Mouse (Mus musculus) liver, embryonic 14.5 days (tissue): ENCODE data around the gene Bcas1. TPM values are rescaled to one million over a fixed set of nuclear protein-coding genes. Genes with fewer than 3 reads are reported as not detected.

Experiments
- ATAC-seq: fragments of 200-750 bp; cut with Nextera tagmentation; 2 replicates; pipeline ENCODE4 v1.8.0; 2017; ENCODE audit warnings: moderate number of reproducible peaks, mild to moderate bottlenecking, moderate library complexity; ENCODE audit not compliant: insufficient read depth
- DNase-seq, 3 experiments: peaks; one replicate each; pipeline ENCODE4 v3.0.0-alpha.2; 2012 to 2013; ENCODE audit warnings: low read depth in 3 of 3, low spot score in 3 of 3
- H3K27ac ChIP-seq: fragments of 300-500 bp; sonication (generic); 2 replicates; pipeline ENCODE4 v1.5.1; 2014; ENCODE audit warnings: moderate library complexity, mild to moderate bottlenecking, control low read depth, inconsistent platforms
- H3K27me3 ChIP-seq: fragments of 300-500 bp; sonication (generic); 2 replicates; pipeline ENCODE4 v1.6.1; 2014; ENCODE audit warnings: mild to moderate bottlenecking, low read length, moderate library complexity; ENCODE audit not compliant: control insufficient read depth, insufficient read depth
- H3K36me3 ChIP-seq: fragments of 300-500 bp; sonication (generic); replicated peaks from 2 replicates; pipeline ENCODE4 v1.6.1; 2014; ENCODE audit warnings: low read depth; ENCODE audit not compliant: control insufficient read depth, insufficient read depth
- H3K4me1 ChIP-seq, 2 experiments: fragments of 200-500 bp in 1 of 2; fragments of 300-500 bp in 1 of 2; sonication (generic) in 1 of 2; replicated peaks; 2 replicates each; pipeline ENCODE4 v1.6.1; 2012 to 2014; ENCODE audit warnings: antibody characterized with exemption in 1 of 2, inconsistent platforms in 1 of 2, low read length in 1 of 2; ENCODE audit not compliant: control insufficient read depth in 2 of 2, insufficient read depth in 2 of 2
- H3K4me2 ChIP-seq: fragments of 300-500 bp; sonication (generic); 2 replicates; pipeline ENCODE4 v1.6.1; 2014; ENCODE audit warnings: low read depth, mild to moderate bottlenecking, control low read depth, moderate library complexity
- H3K4me3 ChIP-seq, 2 experiments: fragments of 200-500 bp in 1 of 2; fragments of 300-500 bp in 1 of 2; sonication (generic) in 1 of 2; 2 replicates each; pipeline ENCODE4 v1.5.1; 2012 to 2014; ENCODE audit warnings: low read depth in 2 of 2, low read length in 2 of 2, mild to moderate bottlenecking in 2 of 2, control low read depth in 1 of 2, inconsistent platforms in 1 of 2, moderate library complexity in 1 of 2; ENCODE audit not compliant: insufficient read depth in 1 of 2
- H3K9ac ChIP-seq: fragments of 300-500 bp; sonication (generic); replicated peaks from 2 replicates; pipeline ENCODE4 v1.6.1; 2014; ENCODE audit warnings: mild to moderate bottlenecking, control low read depth, moderate library complexity
- H3K9me3 ChIP-seq: fragments of 300-500 bp; sonication (generic); 2 replicates; pipeline ENCODE4 v1.6.1; 2016; ENCODE audit warnings: low read length, mixed read lengths; ENCODE audit not compliant: control insufficient read depth
- CTCF ChIP-seq: IDR thresholded peaks from 2 replicates; pipeline ENCODE4 v1.5.1; 2016; ENCODE audit warnings: antibody characterized with exemption, low read depth, control low read depth
- EP300 ChIP-seq: IDR thresholded peaks from 2 replicates; pipeline ENCODE4 v1.6.1; 2016; ENCODE audit warnings: antibody characterized with exemption, low read depth
- WGBS: fragments of 180-500 bp; shearing (Covaris S2); extraction: QIAGEN DNeasy Blood & Tissue Kit; methylation state at CpG from one replicate; pipeline ENCODE4 v1.1.7; 2014; ENCODE audit not compliant: insufficient replicate concordance; 5-methylcytosine and 5-hydroxymethylcytosine counted together
- polyA plus RNA-seq, 2 experiments: library from polyadenylated mRNA; depleted of rRNA in 1 of 2; stranded (reverse) in 1 of 2; unstranded in 1 of 2; fragments of >200 nt; fragmentation: Nextera tagmentation in 1 of 2; extraction: Ambion mirVana in 1 of 2; gene quantifications; 2 replicates each; pipeline versions ENCODE4 v1.2.1 to v1.2.3; 2012 to 2014

The Bcas1 gene
- polyA plus RNA-seq, 2 experiments: 3.9 to 5.7 TPM

DNA sequence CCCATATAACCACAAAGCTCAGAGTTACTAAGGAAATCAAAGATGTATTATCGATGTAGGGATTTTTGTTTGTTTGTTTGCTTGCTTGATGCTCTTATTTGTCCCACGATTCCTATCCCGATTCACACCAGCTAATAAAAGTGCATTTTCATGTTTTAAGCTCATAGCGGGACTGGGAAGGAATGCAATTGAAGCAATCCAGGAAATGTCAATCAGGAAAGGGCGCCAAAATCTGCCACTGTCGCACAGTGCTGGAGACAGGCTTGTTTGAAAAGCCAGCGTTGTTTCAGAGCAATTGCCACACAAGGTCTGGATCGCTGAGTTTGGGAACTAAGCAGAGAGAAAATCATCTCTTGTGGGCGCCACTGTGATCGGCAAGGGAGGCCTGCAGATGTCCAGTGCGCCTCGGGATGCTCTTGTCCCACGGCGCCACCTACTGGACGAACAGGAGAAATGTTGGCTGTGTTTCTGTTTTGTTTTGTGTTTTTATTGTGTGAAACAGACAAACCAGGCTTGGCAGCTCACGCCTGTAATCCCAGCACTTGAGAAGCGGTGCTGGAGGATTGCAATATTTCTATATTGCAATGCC lies 26.3 kb downstream of the Bcas1 start:
- Histone ChIP-seq H3K27ac (no peak overlapping the region), H3K4me2 (peak overlapping the region; percentile 51), H3K36me3 (no peaks in the 10 kb centered on the region), H3K9ac (no peak overlapping the region), H3K27me3 (no peaks in the 10 kb centered on the region), H3K9me3 (no peaks in the 10 kb centered on the region), H3K4me1 (peaks cover 0 to 3% of the 10 kb centered on the region in 2 experiments; a peak in 2 of 4 replicates), H3K4me3 (no peak overlapping the region)
- no peak for ATAC-seq
- TF ChIP-seq EP300 (no peak), CTCF (peak; percentile 92)
- WGBS: 1% methylated on average over 17 of the region's 17 CpGs
- peak; percentile 4 to 20 (median 11) for DNase-seq

- H3K27ac ChIP-seq: no peak overlapping the region
- WGBS: 5% methylated on average over 10 of the region's 10 CpGs
- H3K9ac ChIP-seq: no peak overlapping the region
- no peak for DNase-seq
- no peaks in the 10 kb centered on the region for H3K9me3 ChIP-seq
- peaks cover 0 to 3% of the 10 kb centered on the region in 2 experiments; a peak in 2 of 4 replicates for H3K4me1 ChIP-seq
- peak overlapping the region; percentile 51; the same call in 1 of the 2 replicates for H3K4me2 ChIP-seq
- no peak for ATAC-seq
- no peaks in the 10 kb centered on the region for H3K36me3 ChIP-seq
- no peak for TF ChIP-seq CTCF
- TF ChIP-seq EP300: no peak
- H3K4me3 ChIP-seq: no peak overlapping the region
- no peaks in the 10 kb centered on the region for H3K27me3 ChIP-seq
Observed at GRCm38 (mm10) chr2:170400666-170401065, 27.0 kb downstream of the Bcas1 start.

GRCm38 (mm10) chr2:170391994-170392393 lies 35.7 kb downstream of the Bcas1 start:
- no peak overlapping the region for H3K4me2 ChIP-seq
- 60% methylated on average over 1 of the region's 1 CpGs for WGBS
- H3K36me3 ChIP-seq: no peaks in the 10 kb centered on the region
- TF ChIP-seq EP300: no peak
- TF ChIP-seq CTCF: no peak
- peaks cover 0 to 2% of the 10 kb centered on the region in 2 experiments; a peak in 2 of 4 replicates for H3K4me1 ChIP-seq
- ATAC-seq (no peak), DNase-seq (peak in 2 of 3 experiments; percentile 6 to 11)
- H3K27ac ChIP-seq: no peak overlapping the region
- H3K9ac ChIP-seq: no peak overlapping the region
- no peaks in the 10 kb centered on the region for H3K27me3 ChIP-seq
- no peaks in the 10 kb centered on the region for H3K9me3 ChIP-seq
- H3K4me3 ChIP-seq: no peak overlapping the region

GRCm38 (mm10) chr2:170388320-170388719 lies 39.3 kb downstream of the Bcas1 start:
- 40% methylated on average over 5 of the region's 5 CpGs for WGBS

DNA sequence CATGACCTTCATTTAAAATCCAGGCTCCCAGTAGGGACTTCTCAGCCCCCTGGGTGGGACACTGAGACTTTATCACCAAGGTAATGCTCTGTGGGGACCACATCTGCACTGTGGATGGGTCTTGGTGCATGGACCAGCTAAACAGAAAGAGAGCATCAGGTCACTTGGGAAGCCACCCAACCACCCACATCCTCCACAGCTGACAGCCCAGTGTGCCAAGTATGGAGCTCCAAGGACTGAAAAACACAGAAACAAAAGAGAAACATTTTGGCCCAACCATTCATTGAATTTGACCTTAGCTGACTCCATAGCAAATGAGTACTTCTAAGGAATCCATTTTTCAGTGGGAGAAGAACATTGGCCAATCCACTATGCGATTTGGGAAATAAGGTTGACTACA lies 42.1 kb downstream of the Bcas1 start:
- 68% methylated on average over 1 of the region's 1 CpGs for WGBS
- H3K27me3 ChIP-seq: no peaks in the 10 kb centered on the region
- H3K4me1 ChIP-seq: no peaks in the 10 kb centered on the region; a peak in 1 of 4 replicates
- no peak overlapping the region for H3K4me2 ChIP-seq
- no peak overlapping the region for H3K4me3 ChIP-seq
- no peak for DNase-seq
- ATAC-seq: no peak
- H3K9me3 ChIP-seq: no peaks in the 10 kb centered on the region; the same call in 1 of the 2 replicates
- no peak overlapping the region for H3K9ac ChIP-seq
- no peak overlapping the region for H3K27ac ChIP-seq
- TF ChIP-seq EP300 (no peak), CTCF (no peak)
- no peaks in the 10 kb centered on the region for H3K36me3 ChIP-seq

More at GRCm38 (mm10) chr2:170388320-170388719, 39.3 kb downstream of the Bcas1 start:
- no peaks in the 10 kb centered on the region for H3K36me3 ChIP-seq
- no peaks in the 10 kb centered on the region for H3K27me3 ChIP-seq
- no peak overlapping the region for H3K4me2 ChIP-seq
- no peaks in the 10 kb centered on the region for H3K9me3 ChIP-seq
- H3K9ac ChIP-seq: no peak overlapping the region
- no peak overlapping the region for H3K27ac ChIP-seq
- no peak for TF ChIP-seq CTCF
- no peak for TF ChIP-seq EP300
- no peak for ATAC-seq
- H3K4me3 ChIP-seq: no peak overlapping the region
- peaks cover 0 to 2% of the 10 kb centered on the region in 2 experiments; a peak in 2 of 4 replicates for H3K4me1 ChIP-seq
- no peak for DNase-seq
